Mouse (Mus musculus) telencephalon, adult 2 months (tissue): Measurements from ENCODE around the gene Fcmr.
A peak's percentile ranks its signal among the peaks of the same experiment; 100 is the strongest.

ENCODE experiments used
- DNase-seq: peaks from one replicate; pipeline ENCODE4 v3.0.0-alpha.2; 2011; ENCODE audit warnings: low read depth, low spot score

The Fcmr gene

GRCm38 (mm10) chr1:130865541-130866221 is at the start of gene Fcmr:
Gene Fcmr (plus strand): TSS chr1:130865669.
- DNase-seq, result no peak

GRCm38 (mm10) chr1:130819737-130820136 is 45.7 kb upstream of the Fcmr start:
- no peak for DNase-seq

- no peak for DNase-seq
Measured at GRCm38 (mm10) chr1:130820316-130821148, 44.9 kb upstream of the Fcmr start.

- no peak for DNase-seq
Measured at GRCm38 (mm10) chr1:130821149-130821471, 44.4 kb upstream of the Fcmr start.

- DNase-seq, result no peak
Measured at GRCm38 (mm10) chr1:130821911-130822625, 43.4 kb upstream of the Fcmr start.

GRCm38 (mm10) chr1:130826448-130826847 is 39.0 kb upstream of the Fcmr start, which contains the start of gene Pigr:
Gene Pigr (plus strand): TSS chr1:130826684.
- no peak for DNase-seq

GRCm38 (mm10) chr1:130828656-130829055 is 36.8 kb upstream of the Fcmr start:
- no peak for DNase-seq

- no peak for DNase-seq
Measured at GRCm38 (mm10) chr1:130829906-130830830, 35.3 kb upstream of the Fcmr start.

- no peak for DNase-seq
Measured at GRCm38 (mm10) chr1:130832230-130833149, 33.0 kb upstream of the Fcmr start.

- DNase-seq, result peak; percentile 65
Measured at GRCm38 (mm10) chr1:130835161-130835936, 30.1 kb upstream of the Fcmr start.

GRCm38 (mm10) chr1:130838288-130838687 is 27.2 kb upstream of the Fcmr start:
- no peak for DNase-seq

GRCm38 (mm10) chr1:130840599-130841379 is 24.7 kb upstream of the Fcmr start:
- DNase-seq, result no peak

- DNase-seq, result no peak
Measured at GRCm38 (mm10) chr1:130841621-130842020, 23.8 kb upstream of the Fcmr start.

GRCm38 (mm10) chr1:130844516-130844915 is 21.0 kb upstream of the Fcmr start:
- no peak for DNase-seq

- DNase-seq, result peak; percentile 41
Measured at GRCm38 (mm10) chr1:130849530-130850214, 15.8 kb upstream of the Fcmr start.

- no peak for DNase-seq
Measured at GRCm38 (mm10) chr1:130850405-130850804, 15.1 kb upstream of the Fcmr start.

GRCm38 (mm10) chr1:130854819-130855218 is 10.7 kb upstream of the Fcmr start:
- DNase-seq, result no peak

GRCm38 (mm10) chr1:130855723-130856122 is 9.7 kb upstream of the Fcmr start:
- DNase-seq, result no peak
